Mouse (Mus musculus): ENCODE results near the gene Arhgef19.

Arhgef19 gene

GRCm38 (mm10) chr4:141236856-141237255 is 2.4 kb upstream of the Arhgef19 start:
- no peak for DNase-seq (ENCODE audit: low read depth, low spot score)

- no peak for DNase-seq (ENCODE audit: low read depth, low spot score)
Measured at GRCm38 (mm10) chr4:141238492-141239387, 559 bp upstream of the Arhgef19 start.

DNA sequence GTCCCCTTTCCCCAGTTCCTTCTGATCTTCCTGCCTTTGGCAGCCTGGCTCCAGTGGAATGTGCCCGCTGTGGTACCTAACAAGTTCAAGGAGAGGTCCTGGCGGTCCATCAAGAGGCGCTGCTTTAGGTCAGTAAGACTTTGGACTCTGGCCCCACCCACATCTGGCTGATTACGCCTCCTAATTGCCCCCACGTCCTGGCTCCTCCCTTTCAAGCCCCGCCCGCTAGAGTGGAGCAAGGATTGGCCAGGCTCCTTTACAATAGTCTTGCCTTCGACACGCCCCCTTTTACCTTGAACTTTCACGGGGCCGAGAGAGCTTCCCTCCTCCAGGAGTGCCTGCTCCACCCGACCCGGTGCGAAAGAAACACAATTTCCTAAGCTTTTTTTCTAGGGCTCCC is 1.3 kb downstream of the Arhgef19 start:
- no peak for DNase-seq (ENCODE audit: low read depth, low spot score)

- DNase-seq (ENCODE audit: low read depth, low spot score): no peak
Measured at GRCm38 (mm10) chr4:141241861-141242260, 2.6 kb downstream of the Arhgef19 start.

DNA sequence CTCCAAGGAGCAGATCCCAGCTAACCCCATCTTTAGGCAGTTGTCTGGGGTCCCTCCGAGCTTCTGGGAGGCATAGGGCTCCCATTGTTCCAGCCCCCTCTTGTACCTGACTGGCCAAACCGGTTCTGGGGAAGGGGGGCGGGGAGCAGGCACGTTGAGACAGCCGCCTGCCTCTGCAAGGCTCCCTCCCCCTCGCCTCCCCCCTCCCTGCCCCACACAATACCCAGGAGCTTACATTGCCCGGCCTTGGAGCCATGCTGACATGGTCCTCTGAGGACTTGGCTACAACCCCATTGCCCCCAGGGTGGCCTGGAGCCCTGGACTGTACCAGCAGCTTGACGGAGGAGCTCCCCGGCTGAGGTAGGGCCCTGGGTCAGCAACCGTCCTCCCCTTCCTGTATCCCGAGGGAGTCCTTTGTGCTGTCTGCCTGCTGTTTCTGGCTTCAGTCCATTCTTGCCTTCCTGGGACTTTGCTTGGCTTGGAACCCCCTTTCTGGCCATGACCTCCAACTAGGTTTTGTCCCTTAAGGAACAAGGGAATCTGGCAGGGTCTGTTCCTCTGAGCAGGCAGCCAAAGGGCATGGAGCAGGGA is 3.4 kb downstream of the Arhgef19 start:
- no peak for DNase-seq (ENCODE audit: low read depth, low spot score)

DNA sequence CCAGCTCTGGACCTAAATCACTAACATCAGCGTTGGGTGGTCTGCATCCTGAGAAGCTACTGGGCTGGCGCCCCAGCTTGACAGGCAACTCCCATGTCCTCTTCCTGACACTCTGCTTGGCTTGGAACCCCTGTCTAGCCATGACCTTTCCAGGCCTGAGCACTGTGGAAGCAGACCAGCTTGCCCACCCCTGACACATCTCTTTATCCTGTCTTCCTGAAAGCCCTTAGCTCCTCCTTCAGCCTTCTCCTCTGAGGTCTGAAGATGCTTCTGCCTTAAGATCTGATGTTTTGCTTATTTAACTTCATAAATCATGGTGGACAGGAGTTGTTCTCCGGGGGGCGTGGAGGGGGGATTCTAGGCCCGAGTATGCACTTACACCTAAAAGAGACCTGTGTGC is 4.3 kb downstream of the Arhgef19 start:
- no peak for DNase-seq (ENCODE audit: low read depth, low spot score)

GRCm38 (mm10) chr4:141244401-141244800 is 5.1 kb downstream of the Arhgef19 start:
- no peak for DNase-seq (ENCODE audit: low read depth, low spot score)

DNA sequence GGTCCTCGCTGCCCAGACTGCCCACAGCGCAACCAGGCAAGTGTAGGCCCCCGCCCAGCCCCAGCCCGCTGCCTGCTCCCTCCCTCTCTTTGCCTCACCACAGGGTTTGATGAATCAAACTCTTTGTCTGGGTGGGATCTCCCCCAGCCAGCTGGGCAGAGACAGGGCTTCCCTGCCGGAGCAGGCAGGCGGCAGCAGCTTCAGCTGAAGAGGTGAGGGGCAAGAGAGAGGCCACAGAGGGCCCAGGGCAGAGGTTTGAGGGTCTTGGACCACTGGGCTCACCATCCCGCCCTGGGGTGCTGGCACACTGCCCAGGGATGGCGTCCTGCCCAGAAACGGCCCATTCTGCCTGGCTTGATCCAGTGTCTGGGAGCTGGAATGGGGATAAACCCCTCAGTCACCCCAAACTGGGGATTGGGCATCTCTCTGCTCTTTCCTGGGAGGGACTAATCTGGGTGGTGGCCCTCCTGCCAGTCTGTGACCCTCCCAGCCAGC is 5.7 kb downstream of the Arhgef19 start:
- no peak for DNase-seq (ENCODE audit: low read depth, low spot score)

GRCm38 (mm10) chr4:141246089-141246997 is 7.0 kb downstream of the Arhgef19 start:
- DNase-seq (ENCODE audit: low read depth, low spot score): no peak

- no peak for DNase-seq (ENCODE audit: low read depth, low spot score)
Measured at GRCm38 (mm10) chr4:141246998-141247350, 7.7 kb downstream of the Arhgef19 start.

GRCm38 (mm10) chr4:141247776-141248613 is 8.7 kb downstream of the Arhgef19 start:
- no peak for DNase-seq (ENCODE audit: low read depth, low spot score)

DNA sequence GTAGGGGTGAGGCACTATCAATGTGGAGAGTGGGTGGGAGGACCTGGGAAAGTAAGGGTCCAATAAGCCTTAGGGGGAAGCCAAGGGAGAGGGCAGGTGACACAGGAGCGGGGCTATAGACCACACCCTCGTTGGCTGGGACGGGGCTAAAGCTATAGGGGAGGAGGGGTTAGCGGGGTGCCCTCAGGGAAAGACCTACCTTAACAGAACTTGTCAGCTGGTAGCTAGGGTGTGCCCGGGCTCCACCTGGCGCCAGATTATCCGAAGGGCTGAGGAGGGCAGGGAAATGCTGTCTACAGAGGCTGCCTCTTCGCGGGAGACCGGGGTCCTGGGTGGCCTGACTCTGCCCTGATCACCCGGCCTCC is 9.3 kb downstream of the Arhgef19 start:
- no peak for DNase-seq (ENCODE audit: low read depth, low spot score)

DNA sequence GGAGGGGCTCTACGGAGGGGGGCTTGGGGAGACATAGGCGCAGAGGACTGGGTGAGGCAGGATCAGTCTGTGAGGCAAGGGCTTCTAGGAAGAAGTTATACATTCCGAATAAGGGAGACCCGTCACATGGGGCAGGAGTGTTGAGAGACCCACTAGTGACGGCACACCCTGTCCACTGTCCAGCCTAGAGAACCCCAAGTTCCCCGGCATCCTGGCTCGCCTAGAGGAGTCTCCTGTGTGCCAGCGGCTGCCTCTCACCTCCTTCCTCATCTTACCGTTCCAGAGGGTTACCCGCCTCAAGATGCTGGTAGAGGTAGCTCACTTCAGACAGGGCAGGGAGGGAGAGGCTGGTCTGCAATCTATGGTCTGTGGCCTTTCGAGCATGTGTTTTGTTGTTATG is 10.1 kb downstream of the Arhgef19 start:
- no peak for DNase-seq (ENCODE audit: low read depth, low spot score)

DNA sequence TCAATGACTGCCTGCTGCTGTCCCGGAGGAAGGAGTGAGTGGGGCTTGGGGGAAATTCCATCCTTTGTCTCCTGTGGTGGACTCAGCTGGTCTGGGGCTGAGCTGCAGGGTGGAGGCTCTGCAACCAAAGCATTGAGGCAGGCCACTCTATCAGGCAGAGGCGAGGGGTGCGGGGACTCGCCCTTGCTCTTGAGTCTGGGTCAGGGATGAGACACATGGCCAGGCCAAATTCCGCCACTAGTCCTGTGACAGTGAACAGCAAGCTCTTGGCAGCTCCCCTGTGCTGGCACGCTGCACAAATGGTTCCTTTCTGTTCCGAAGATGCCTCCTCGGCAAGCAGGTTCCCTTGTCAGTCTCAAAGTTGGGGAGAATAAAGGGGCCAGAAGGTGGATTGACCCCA is 11.8 kb downstream of the Arhgef19 start:
- DNase-seq (ENCODE audit: low read depth, low spot score): no peak

DNA sequence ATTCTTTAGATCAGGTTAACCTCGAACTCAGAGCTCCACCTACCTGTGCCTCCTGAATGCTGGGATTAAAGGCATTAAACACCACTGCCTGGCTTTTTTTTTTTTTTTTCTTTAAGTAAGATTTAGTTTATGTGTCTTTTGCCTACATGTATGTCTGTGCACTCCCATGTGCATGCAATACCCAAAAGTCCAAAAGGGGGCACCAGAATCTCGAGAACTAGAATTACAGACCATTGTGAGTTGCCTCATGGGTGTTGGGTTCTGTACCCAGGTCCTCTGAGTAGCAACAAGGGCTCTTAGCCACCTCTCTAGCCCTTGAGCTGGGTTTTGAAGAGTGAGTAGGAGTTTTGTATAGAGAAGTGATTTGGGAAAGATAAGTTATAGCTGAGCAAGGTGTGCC is 13.3 kb downstream of the Arhgef19 start:
- DNase-seq (ENCODE audit: low read depth, low spot score): no peak

- no peak for DNase-seq (ENCODE audit: low read depth, low spot score)
Measured at GRCm38 (mm10) chr4:141254234-141254633, 14.9 kb downstream of the Arhgef19 start.

GRCm38 (mm10) chr4:141257440-141257839 is 18.1 kb downstream of the Arhgef19 start:
- DNase-seq (ENCODE audit: low read depth, low spot score): no peak

- DNase-seq (ENCODE audit: low read depth, low spot score): no peak
Measured at GRCm38 (mm10) chr4:141259413-141259812, 20.1 kb downstream of the Arhgef19 start.

GRCm38 (mm10) chr4:141260007-141260723 is 20.9 kb downstream of the Arhgef19 start:
- DNase-seq (ENCODE audit: low read depth, low spot score): no peak

GRCm38 (mm10) chr4:141262906-141263637 is 23.8 kb downstream of the Arhgef19 start:
- no peak for DNase-seq (ENCODE audit: low read depth, low spot score)
